Mouse (Mus musculus) neural tube, postnatal 0 days (tissue): ENCODE measurements around the gene Olfr1082. TPM values are rescaled to one million over a fixed set of nuclear protein-coding genes. Genes with fewer than 3 reads are reported as not detected.

Experiments
- polyA plus RNA-seq: library from polyadenylated mRNA; unstranded; fragments of >200 nt; fragmentation: Nextera tagmentation; extraction: Ambion mirVana; gene quantifications from 2 replicates; pipeline ENCODE4 v1.2.1, GENCODE M21; 2015

Gene Olfr1082
- not detected in 2 replicates for polyA plus RNA-seq

DNA sequence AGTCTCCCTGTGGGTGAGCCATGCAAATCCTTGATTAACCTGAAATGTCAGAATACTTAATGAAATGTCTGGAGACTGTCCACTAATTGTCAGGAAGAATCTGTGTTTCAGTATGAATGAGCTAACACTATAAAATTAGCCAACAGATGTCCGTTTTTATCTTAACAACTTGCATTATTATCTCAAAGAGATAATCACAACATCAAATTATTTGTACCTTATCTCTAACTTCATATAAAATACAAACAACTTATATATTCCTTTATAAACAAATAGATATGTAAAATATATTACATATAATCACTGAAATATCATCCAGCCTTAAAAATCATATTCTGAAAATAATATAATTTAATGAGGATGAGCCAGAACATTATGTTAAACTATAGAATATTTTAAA lies at the start of gene Olfr1082:
Gene Olfr1082, minus strand, starts transcription at position 101 of the 400 bp plus-strand sequence.

GRCm38 (mm10) chr2:86639625-86640024 lies 40.9 kb upstream of the Olfr1082 start, which contains the start of gene Olfr1084:
Gene Olfr1084, minus strand, starts transcription at chr2:86639725.

GRCm38 (mm10) chr2:86558135-86558534 lies 40.6 kb downstream of the Olfr1082 start, which contains the start of gene Olfr1080:
Gene Olfr1080, minus strand, starts transcription at chr2:86558235.

Other genes starting within 250 kb of the Olfr1082 start
- gene Olfr1055, start 248.7 kb downstream of the Olfr1082 start, polyA plus RNA-seq = not detected in 2 replicates
- gene Olfr1056, start 236.5 kb downstream of the Olfr1082 start, polyA plus RNA-seq = not detected in 2 replicates
- not detected in 2 replicates for gene Olfr1057, start 220.6 kb downstream of the Olfr1082 start, polyA plus RNA-seq
- gene Olfr1058, start 210.4 kb downstream of the Olfr1082 start, polyA plus RNA-seq = not detected in 2 replicates
- not detected in 2 replicates for gene Olfr1061, start 184.9 kb downstream of the Olfr1082 start, polyA plus RNA-seq
- gene Olfr1062, start 172.2 kb downstream of the Olfr1082 start, polyA plus RNA-seq = not detected in 2 replicates
- not detected in 2 replicates for gene Olfr1065, start 148.4 kb downstream of the Olfr1082 start, polyA plus RNA-seq
- not detected in 2 replicates for gene Olfr1066, start 142.7 kb downstream of the Olfr1082 start, polyA plus RNA-seq
- gene Olfr228, start 111.6 kb downstream of the Olfr1082 start, polyA plus RNA-seq = not detected in 2 replicates
- gene Olfr1076, start 90.5 kb downstream of the Olfr1082 start, polyA plus RNA-seq = not detected in 2 replicates
- not detected in 2 replicates for gene Olfr1079, start 56.5 kb downstream of the Olfr1082 start, polyA plus RNA-seq
- gene Olfr1080, start 40.7 kb downstream of the Olfr1082 start, polyA plus RNA-seq = not detected in 2 replicates
- not detected in 2 replicates for gene Olfr1084, start 40.8 kb upstream of the Olfr1082 start, polyA plus RNA-seq
- not detected in 2 replicates for gene Olfr1085, start 63.1 kb upstream of the Olfr1082 start, polyA plus RNA-seq
- gene Olfr1086, start 81.1 kb upstream of the Olfr1082 start, polyA plus RNA-seq = not detected in 2 replicates
- not detected in 2 replicates for gene Olfr1087, start 99.4 kb upstream of the Olfr1082 start, polyA plus RNA-seq
- not detected in 2 replicates for gene Olfr1089, start 134.7 kb upstream of the Olfr1082 start, polyA plus RNA-seq
- gene Olfr1090, start 160.0 kb upstream of the Olfr1082 start, polyA plus RNA-seq = not detected in 2 replicates
- not detected in 2 replicates for gene Olfr1093, start 183.5 kb upstream of the Olfr1082 start, polyA plus RNA-seq
- gene Olfr141, start 211.1 kb upstream of the Olfr1082 start, polyA plus RNA-seq = not detected in 2 replicates
- gene Olfr1094, start 225.7 kb upstream of the Olfr1082 start, polyA plus RNA-seq = not detected in 2 replicates